Mouse (Mus musculus) CH12.LX (cell line): Measurements from ENCODE around the gene Smarcc2. TPM values are rescaled to one million over a fixed set of nuclear protein-coding genes. Genes with fewer than 3 reads are reported as not detected.

Experiments used
- DNase-seq: peaks from one replicate; pipeline ENCODE4 v3.0.0-alpha.2; 2013; ENCODE audit errors: extremely low read depth
- H3K27ac ChIP-seq: 2 replicates; pipeline ENCODE4 v1.5.1; 2012; ENCODE audit warnings: low read depth, mild to moderate bottlenecking, control low read depth, moderate library complexity; ENCODE audit not compliant: insufficient read depth
- H3K27me3 ChIP-seq: replicated peaks from 2 replicates; pipeline ENCODE3; 2012; ENCODE audit warnings: inconsistent platforms
- H3K36me3 ChIP-seq, 2 experiments: replicated peaks in 1 of 2; 2 replicates each; pipeline versions ENCODE3 to v1.6.1; 2012; ENCODE audit warnings: inconsistent platforms in 1 of 2, low read length in 1 of 2, mild to moderate bottlenecking in 1 of 2, mixed read lengths in 1 of 2, moderate library complexity in 1 of 2; ENCODE audit not compliant: control insufficient read depth in 1 of 2, insufficient read depth in 1 of 2
- H3K4me1 ChIP-seq, 2 experiments: 2 replicates each; pipeline ENCODE4 v1.6.1; 2012; ENCODE audit warnings: inconsistent platforms in 1 of 2, moderate library complexity in 1 of 2; ENCODE audit not compliant: insufficient read depth in 2 of 2, control insufficient read depth in 1 of 2
- H3K4me2 ChIP-seq: 2 replicates; pipeline ENCODE4 v1.6.1; 2012; ENCODE audit warnings: low read depth, mild to moderate bottlenecking, control low read depth; ENCODE audit not compliant: poor library complexity, insufficient read depth, severe bottlenecking
- H3K4me3 ChIP-seq, 3 experiments: fragments of 150-350 bp in 1 of 3; sonication (generic) in 1 of 3; replicated peaks in 1 of 3; 2 replicates each; pipeline versions ENCODE3 to v1.5.1; 2011 to 2012; ENCODE audit warnings: low read depth in 2 of 3, low read length in 2 of 3, mild to moderate bottlenecking in 2 of 3, moderate library complexity in 2 of 3, control low read depth in 1 of 3, improper control_type of control experiment in 1 of 3, inconsistent platforms in 1 of 3, mixed read lengths in 1 of 3; ENCODE audit not compliant: poor library complexity in 1 of 3
- H3K79me2 ChIP-seq: replicated peaks from 2 replicates; pipeline ENCODE4 v1.6.1; 2012; ENCODE audit warnings: mild to moderate bottlenecking, moderate library complexity; ENCODE audit not compliant: control insufficient read depth, poor library complexity, insufficient read depth, severe bottlenecking; ENCODE audit errors: extremely low read depth
- H3K9ac ChIP-seq: 2 replicates; pipeline ENCODE4 v1.6.1; 2012; ENCODE audit warnings: low read depth, mild to moderate bottlenecking, control low read depth, moderate library complexity; ENCODE audit not compliant: insufficient read depth
- H3K9me3 ChIP-seq: replicated peaks from 2 replicates; pipeline ENCODE3; 2012; ENCODE audit warnings: low read length, inconsistent platforms, mixed read lengths
- BHLHE40 ChIP-seq: IDR thresholded peaks from 2 replicates; pipeline ENCODE4 v1.6.1; 2011; ENCODE audit warnings: mild to moderate bottlenecking, low read depth, low read length, improper control_type of control experiment
- CHD2 ChIP-seq: IDR thresholded peaks from 2 replicates; pipeline ENCODE4 v1.6.1; 2011; ENCODE audit warnings: low read length, improper control_type of control experiment
- CTCF ChIP-seq, 2 experiments: IDR thresholded peaks in 1 of 2; conservative IDR thresholded peaks in 1 of 2; 2 replicates each; pipeline ENCODE4 v1.5.1; 2011 to 2012; ENCODE audit warnings: low read depth in 2 of 2, low read length in 2 of 2, improper control_type of control experiment in 1 of 2, inconsistent platforms in 1 of 2, mild to moderate bottlenecking in 1 of 2, moderate library complexity in 1 of 2
- E2F4 ChIP-seq: IDR thresholded peaks from 2 replicates; pipeline ENCODE4 v1.6.1; 2011; ENCODE audit warnings: low read depth, low read length, improper control_type of control experiment; ENCODE audit not compliant: insufficient replicate concordance
- ELF1 ChIP-seq: IDR thresholded peaks from 2 replicates; pipeline ENCODE4 v1.6.1; 2014; ENCODE audit warnings: low read depth, mild to moderate bottlenecking, inconsistent platforms, low read length, improper control_type of control experiment
- EP300 ChIP-seq: IDR thresholded peaks from 2 replicates; pipeline ENCODE4 v1.6.1; 2011; ENCODE audit warnings: low read length, improper control_type of control experiment
- ETS1 ChIP-seq: conservative IDR thresholded peaks from 2 replicates; pipeline ENCODE4 v1.6.1; 2012; ENCODE audit warnings: low read depth, mild to moderate bottlenecking, inconsistent platforms, low read length, improper control_type of control experiment, moderate library complexity
- GABPA ChIP-seq: IDR thresholded peaks from 2 replicates; pipeline ENCODE4 v1.6.1; 2012; ENCODE audit warnings: low read depth, low read length, improper control_type of control experiment, inconsistent platforms; ENCODE audit not compliant: insufficient replicate concordance
- HCFC1 ChIP-seq: IDR thresholded peaks from 2 replicates; pipeline ENCODE4 v1.6.1; 2012; ENCODE audit warnings: low read depth, mild to moderate bottlenecking, inconsistent platforms, low read length, improper control_type of control experiment
- IRF4 ChIP-seq: IDR thresholded peaks from 2 replicates; pipeline ENCODE4 v1.6.1; 2014; ENCODE audit warnings: low read depth, mild to moderate bottlenecking, inconsistent platforms, low read length, improper control_type of control experiment
- JUN ChIP-seq: IDR thresholded peaks from 2 replicates; pipeline ENCODE4 v1.6.1; 2011; ENCODE audit warnings: low read depth, mild to moderate bottlenecking, low read length, improper control_type of control experiment, moderate library complexity; ENCODE audit not compliant: insufficient read depth
- JUND ChIP-seq: conservative IDR thresholded peaks from 2 replicates; pipeline ENCODE4 v1.6.1; 2011; ENCODE audit warnings: low read depth, low read length, improper control_type of control experiment
- KAT2A ChIP-seq: IDR thresholded peaks from 2 replicates; pipeline ENCODE4 v1.6.1; 2012; ENCODE audit warnings: low read length, improper control_type of control experiment, inconsistent platforms; ENCODE audit not compliant: insufficient replicate concordance
- MAFK ChIP-seq: IDR thresholded peaks from 2 replicates; pipeline ENCODE4 v1.6.1; 2011; ENCODE audit warnings: low read length, improper control_type of control experiment; ENCODE audit not compliant: insufficient replicate concordance
- MAX ChIP-seq: IDR thresholded peaks from 2 replicates; pipeline ENCODE4 v1.6.1; 2011; ENCODE audit warnings: low read length, improper control_type of control experiment
- MEF2A ChIP-seq: IDR thresholded peaks from 2 replicates; pipeline ENCODE4 v1.6.1; 2014; ENCODE audit warnings: low read depth, mild to moderate bottlenecking, inconsistent platforms, low read length, improper control_type of control experiment, borderline replicate concordance
- MXI1 ChIP-seq: IDR thresholded peaks from 2 replicates; pipeline ENCODE4 v1.6.1; 2011; ENCODE audit warnings: mild to moderate bottlenecking, low read depth, low read length, improper control_type of control experiment
- MYC ChIP-seq: IDR thresholded peaks from 2 replicates; pipeline ENCODE4 v1.6.1; 2011; ENCODE audit warnings: low read depth, mild to moderate bottlenecking, improper control_type of control experiment, low read length
- NELFE ChIP-seq: IDR thresholded peaks from 2 replicates; pipeline ENCODE4 v1.6.1; 2011; ENCODE audit warnings: low read depth, low read length, improper control_type of control experiment
- NRF1 ChIP-seq: IDR thresholded peaks from 2 replicates; pipeline ENCODE4 v1.6.1; 2014; ENCODE audit warnings: low read depth, mild to moderate bottlenecking, inconsistent platforms, low read length, improper control_type of control experiment, moderate library complexity
- PAX5 ChIP-seq: IDR thresholded peaks from 2 replicates; pipeline ENCODE4 v1.6.1; 2012; ENCODE audit warnings: low read length, inconsistent platforms, mixed read lengths
- POLR2A ChIP-seq: IDR thresholded peaks from 2 replicates; pipeline ENCODE4 v1.6.1; 2011; ENCODE audit warnings: low read depth, mild to moderate bottlenecking, improper control_type of control experiment, low read length
- POLR2AphosphoS2 ChIP-seq: IDR thresholded peaks from 2 replicates; pipeline ENCODE4 v1.6.1; 2011; ENCODE audit warnings: low read depth, low read length, improper control_type of control experiment
- RAD21 ChIP-seq: IDR thresholded peaks from 2 replicates; pipeline ENCODE4 v1.6.1; 2011; ENCODE audit warnings: low read depth, mild to moderate bottlenecking, low read length, improper control_type of control experiment, moderate library complexity
- SMC3 ChIP-seq: IDR thresholded peaks from 2 replicates; pipeline ENCODE4 v1.6.1; 2011; ENCODE audit warnings: low read depth, low read length, improper control_type of control experiment
- TBP ChIP-seq: conservative IDR thresholded peaks from 2 replicates; pipeline ENCODE4 v1.6.1; 2011; ENCODE audit warnings: low read depth, low read length, improper control_type of control experiment
- TCF12 ChIP-seq: IDR thresholded peaks from 2 replicates; pipeline ENCODE4 v1.6.1; 2014; ENCODE audit warnings: low read depth, mild to moderate bottlenecking, inconsistent platforms, low read length, improper control_type of control experiment
- UBTF ChIP-seq: IDR thresholded peaks from 2 replicates; pipeline ENCODE4 v1.6.1; 2012; ENCODE audit warnings: low read depth, mild to moderate bottlenecking, inconsistent platforms, low read length, improper control_type of control experiment, moderate library complexity
- USF1 ChIP-seq: IDR thresholded peaks from 2 replicates; pipeline ENCODE4 v1.6.1; 2014; ENCODE audit warnings: low read depth, mild to moderate bottlenecking, inconsistent platforms, low read length, improper control_type of control experiment
- USF2 ChIP-seq: conservative IDR thresholded peaks from 2 replicates; pipeline ENCODE4 v1.6.1; 2011; ENCODE audit warnings: low read depth, low read length, improper control_type of control experiment
- ZKSCAN1 ChIP-seq: IDR thresholded peaks from 2 replicates; pipeline ENCODE4 v1.6.1; 2012; ENCODE audit warnings: low read depth, inconsistent platforms, low read length, improper control_type of control experiment, borderline replicate concordance
- ZMIZ1 ChIP-seq: IDR thresholded peaks from 2 replicates; pipeline ENCODE4 v1.6.1; 2012; ENCODE audit warnings: low read depth, mild to moderate bottlenecking, inconsistent platforms, low read length, improper control_type of control experiment
- ZNF384 ChIP-seq: IDR thresholded peaks from 2 replicates; pipeline ENCODE4 v1.6.1; 2012; ENCODE audit warnings: low read depth, low read length, improper control_type of control experiment, inconsistent platforms
- dilution Hi-C: fragments of 300-500 bp; cut with MboI; formaldehyde crosslinking; loops from 2 replicates; pipeline ENCODE4 v1.14.3; 2020; ENCODE audit warnings: low sequenced_read_pairs; ENCODE audit not compliant: extremely low pct_unique_long_range_greater_than_20kb, extremely low pct_ligation_motif_present
- in situ Hi-C: fragments of 300-500 bp; cut with MboI; formaldehyde crosslinking; loops from 3 replicates; pipeline ENCODE4 v1.14.3; 2019; ENCODE audit warnings: low sequenced_read_pairs, low pct_ligation_motif_present, low pct_unique_long_range_greater_than_20kb, mixed read lengths
- polyA plus RNA-seq: library from polyadenylated mRNA; unstranded; fragments of >175 nt; gene quantifications from 2 replicates; pipeline ENCODE4 v1.2.1, GENCODE M21; 2012; ENCODE audit warnings: low read depth; ENCODE audit not compliant: insufficient read length
- total RNA-seq, 2 experiments: library from RNA; depleted of rRNA; stranded (reverse); fragments of 300-350 nt in 1 of 2; fragments of >200 nt in 1 of 2; gene quantifications; 2 replicates each; pipeline ENCODE4 v1.2.3; 2012 to 2014

Gene Smarcc2
- total and polyA plus RNA-seq, 3 experiments: 6.1 to 42.6 (median 24.8) TPM

- H3K36me3 ChIP-seq: peaks cover 81 to 89% of the 10 kb centered on the region in 2 experiments
- no peaks in the 10 kb centered on the region for H3K4me1 ChIP-seq
- no peaks in the 10 kb centered on the region for H3K27me3 ChIP-seq
- in situ Hi-C loops: no loop called here
- no peak overlapping the region for H3K4me2 ChIP-seq
- no peak for TF ChIP-seq BHLHE40
- TF ChIP-seq USF2: no peak
- TF ChIP-seq CHD2: no peak
- TF ChIP-seq E2F4: no peak
- TF ChIP-seq PAX5: no peak
- TF ChIP-seq MXI1: no peak
- TF ChIP-seq RAD21: no peak
- no peak for TF ChIP-seq POLR2AphosphoS2
- TF ChIP-seq ZNF384: no peak
- TF ChIP-seq NELFE: no peak
- TF ChIP-seq ZMIZ1: no peak
- no peak for TF ChIP-seq EP300
- TF ChIP-seq ETS1: no peak
- TF ChIP-seq UBTF: no peak
- TF ChIP-seq KAT2A: no peak
- no peak for TF ChIP-seq JUND
- TF ChIP-seq POLR2A: no peak
- TF ChIP-seq MAX: no peak
- TF ChIP-seq IRF4: no peak
- no peak for TF ChIP-seq MYC
- H3K27ac ChIP-seq: no peak overlapping the region
- no peak overlapping the region for H3K9ac ChIP-seq
- no peaks in the 10 kb centered on the region for H3K79me2 ChIP-seq
- no peaks in the 10 kb centered on the region for H3K9me3 ChIP-seq
- dilution Hi-C loops: no loop called here
- no peak for DNase-seq
- H3K4me3 ChIP-seq: no peak overlapping the region
Measured at GRCm38 (mm10) chr10:128516677-128517076, 57.6 kb downstream of the Smarcc2 start.

GRCm38 (mm10) chr10:128518833-128519232 is 59.8 kb downstream of the Smarcc2 start:
- Histone ChIP-seq H3K27me3 (no peaks in the 10 kb centered on the region), H3K79me2 (no peaks in the 10 kb centered on the region), H3K27ac (no peak overlapping the region), H3K9ac (no peak overlapping the region), H3K4me2 (no peak overlapping the region), H3K36me3 (peaks cover 72 to 82% of the 10 kb centered on the region in 2 experiments), H3K4me1 (no peaks in the 10 kb centered on the region), H3K4me3 (no peak overlapping the region), H3K9me3 (no peaks in the 10 kb centered on the region)
- DNase-seq: peak; percentile 31
- dilution Hi-C loops: no loop called here
- in situ Hi-C loops: no loop called here
- TF ChIP-seq USF1: no peak
- TF ChIP-seq TBP: no peak
- TF ChIP-seq NRF1: no peak
- no peak for TF ChIP-seq GABPA
- no peak for TF ChIP-seq NELFE
- TF ChIP-seq ZNF384: no peak
- no peak for TF ChIP-seq HCFC1
- no peak for TF ChIP-seq ZMIZ1
- no peak for TF ChIP-seq IRF4
- peak; percentile 27; the same call in 1 of the 2 replicates for TF ChIP-seq MYC
- TF ChIP-seq SMC3: peak; percentile 59
- no peak for TF ChIP-seq ETS1
- TF ChIP-seq PAX5: no peak
- no peak for TF ChIP-seq ZKSCAN1
- no peak for TF ChIP-seq TCF12
- TF ChIP-seq MEF2A: no peak
- no peak for TF ChIP-seq MAFK
- TF ChIP-seq KAT2A: no peak
- no peak for TF ChIP-seq UBTF
- TF ChIP-seq POLR2A: no peak
- peak; percentile 61 for TF ChIP-seq RAD21
- TF ChIP-seq POLR2AphosphoS2: no peak
- peak; percentile 13 to 71; a peak in 2 of 4 replicates for TF ChIP-seq CTCF (conservative IDR thresholded peaks at IDR 0.05 in 1 of 2, IDR thresholded peaks at IDR 0.05 in 1 of 2; ENCODE audit: low read depth in 2 of 2, low read length in 2 of 2)
- no peak for TF ChIP-seq JUN
- no peak for TF ChIP-seq ELF1
